Mouse (Mus musculus) urinary bladder, adult 18-20 months (tissue): ENCODE results near the gene Tns2.
"Not testable (repeated sequence)": the region's sequence is repeated elsewhere in the genome, so short reads cannot be mapped to it uniquely, and the experiment has no call there.

Experiments used
- DNase-seq, 2 experiments: peaks; one replicate each; pipeline ENCODE4 v3.0.0; 2022; ENCODE audit warnings: low spot score in 2 of 2, mixed read lengths in 2 of 2

Tns2 gene

GRCm38 (mm10) chr15:102100161-102100981 lies at the start of gene Tns2:
Tns2 (plus strand) TSS chr15:102100413.
- peak; percentile 76 to 86 for DNase-seq

GRCm38 (mm10) chr15:102051920-102052683 lies 48.1 kb upstream of the Tns2 start:
- peak in 1 of 2 experiments; percentile 51 for DNase-seq

GRCm38 (mm10) chr15:102056495-102057174 lies 43.6 kb upstream of the Tns2 start:
- no peak for DNase-seq

- DNase-seq, result peak; percentile 91
Observed at GRCm38 (mm10) chr15:102065661-102066325, 34.4 kb upstream of the Tns2 start.

- DNase-seq, result no peak
Observed at GRCm38 (mm10) chr15:102070476-102071467, 29.4 kb upstream of the Tns2 start.

GRCm38 (mm10) chr15:102072963-102073558 lies 27.2 kb upstream of the Tns2 start:
- no peak for DNase-seq

- peak; percentile 93 to 98 for DNase-seq
Observed at GRCm38 (mm10) chr15:102073559-102074069, 26.6 kb upstream of the Tns2 start, which contains the start of gene Eif4b. Eif4b (plus strand) TSS chr15:102073773.

- DNase-seq, result peak; percentile 25 to 51
Observed at GRCm38 (mm10) chr15:102074070-102074731, 26.0 kb upstream of the Tns2 start.

- no peak for DNase-seq
Observed at GRCm38 (mm10) chr15:102074876-102075585, 25.2 kb upstream of the Tns2 start.

- DNase-seq, result no peak
Observed at GRCm38 (mm10) chr15:102077111-102077677, 23.0 kb upstream of the Tns2 start.

GRCm38 (mm10) chr15:102079221-102079620 lies 21.0 kb upstream of the Tns2 start:
- no peak for DNase-seq

GRCm38 (mm10) chr15:102079924-102080323 lies 20.3 kb upstream of the Tns2 start:
- DNase-seq, result not testable (repeated sequence)

- DNase-seq, result no peak
Observed at GRCm38 (mm10) chr15:102080429-102080828, 19.8 kb upstream of the Tns2 start.

- DNase-seq, result no peak
Observed at GRCm38 (mm10) chr15:102082148-102082547, 18.1 kb upstream of the Tns2 start.

- no peak for DNase-seq
Observed at GRCm38 (mm10) chr15:102083028-102083427, 17.2 kb upstream of the Tns2 start.

GRCm38 (mm10) chr15:102089914-102090585 lies 10.2 kb upstream of the Tns2 start:
- no peak for DNase-seq

- DNase-seq, result no peak
Observed at GRCm38 (mm10) chr15:102091063-102091679, 9.0 kb upstream of the Tns2 start.
